Comparison of ENCODE assay signal across 21 mouse cellular contexts in the genomic region with DNA sequence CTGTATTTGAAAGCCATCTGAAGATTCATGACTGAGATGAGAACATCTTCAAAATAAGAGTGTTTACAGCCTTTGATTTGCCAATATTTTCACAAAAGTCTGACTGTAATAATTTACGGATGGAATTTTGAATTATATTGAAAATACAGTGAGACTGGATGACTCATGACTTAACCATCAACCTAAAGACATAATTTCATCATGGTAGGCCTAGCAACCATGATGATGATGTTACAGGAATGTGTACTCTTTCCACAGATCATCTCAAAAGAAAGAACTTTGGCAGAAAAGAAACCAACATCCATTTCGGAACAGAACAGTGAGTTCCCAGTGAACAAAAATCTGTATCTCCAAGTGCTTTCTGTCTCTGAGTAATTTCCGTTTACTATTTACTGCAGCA.
A peak's percentile ranks its signal among the peaks of the same experiment; 100 is the strongest.
DNase-seq lines count a peak whose midpoint lies in the region; ATAC-seq lines count a peak whose summit lies in the region.
"Had no signal": no experiment of that assay in that cellular context is flagged by ENCODE, and none has a peak within 500 bp of the region (broad histone marks: within the 10 kb centered on the region; RNA-seq: fewer than 3 reads in every experiment).

No protein-coding gene starts in this region.

- DNase-seq in 3T3-L1 (ENCODE audit: low read depth, low spot score), result peak; percentile 74
- DNase-seq in Muller cell, postnatal 12 days (ENCODE audit: inconsistent ontology term), result peak; percentile 3
- DNase-seq in brain, adult 2 months (ENCODE audit: low read depth, low spot score), result peak; percentile 7
- no peak for DNase-seq in frontal cortex, postnatal 10 days (ENCODE audit: low spot score in 2 of 2)
- no peak for DNase-seq in urinary bladder, postnatal 4 days (ENCODE audit: low spot score in 2 of 2)
- DNase-seq: adrenal gland, adult 8-10 months; adrenal gland, postnatal 14 days; adrenal gland, postnatal 36 days; cerebellum, adult 11 months; cerebellum, adult 18-20 months; cerebellum, adult 8-10 months; cerebellum, adult 9-11 months; cerebellum, postnatal 14 days; cerebellum, postnatal 36 days; embryo, embryonic 11 days had no signal

- no peak for ATAC-seq in monocyte, adult 5-6 weeks (replicated peaks; ENCODE audit: insufficient number of reproducible peaks, low FRiP score, low TSS enrichment, poor library complexity, severe bottlenecking)
- ATAC-seq: activated CD4-positive, CD25-positive, alpha-beta regulatory T cell, adult 4 months; CD4-positive, CD25-positive, alpha-beta regulatory T cell, adult 4 months; forebrain, embryonic 14.5 days; forebrain, embryonic 16.5 days; Patski had no signal

Comparison
In these comparisons a context has a peak if more than half of its experiments do, and no peak if none do; other contexts are left out.
1. DNase-seq: peak in 3T3-L1 (single experiment), Muller cell, postnatal 12 days (single experiment) and brain, adult 2 months (single experiment); none in frontal cortex, postnatal 10 days (0 of 2) and urinary bladder, postnatal 4 days (0 of 2).